Mouse (Mus musculus) neural tube, embryonic 14.5 days (tissue): ENCODE measurements around the gene Lmnb2. TPM values are rescaled to one million over a fixed set of nuclear protein-coding genes. Genes with fewer than 3 reads are reported as not detected.

Experiments
- polyA plus RNA-seq: library from polyadenylated mRNA; unstranded; fragments of >200 nt; fragmentation: Nextera tagmentation; extraction: Ambion mirVana; gene quantifications from 2 replicates; pipeline ENCODE4 v1.2.1, GENCODE M21; 2014

The Lmnb2 gene
- polyA plus RNA-seq, 1 experiment from 2014 or later: 10.8 TPM

Other genes starting within 250 kb of the Lmnb2 start
- 43.1 and 57.3 TPM in 2 replicates for gene Mknk2, start 240.1 kb downstream of the Lmnb2 start, polyA plus RNA-seq
- gene Mob3a, start 216.3 kb downstream of the Lmnb2 start, polyA plus RNA-seq: 42.0 and 48.6 TPM in 2 replicates
- gene Izumo4, start 216.1 kb downstream of the Lmnb2 start, polyA plus RNA-seq: 24.9 and 29.5 TPM in 2 replicates
- 109 and 125 TPM in 2 replicates for gene Ap3d1, start 176.0 kb downstream of the Lmnb2 start, polyA plus RNA-seq
- 23.6 and 27.3 TPM in 2 replicates for gene Dot1l, start 163.0 kb downstream of the Lmnb2 start, polyA plus RNA-seq
- 63.3 and 66.8 TPM in 2 replicates for gene Sf3a2, start 120.0 kb downstream of the Lmnb2 start, polyA plus RNA-seq
- gene Plekhj1, start 119.6 kb downstream of the Lmnb2 start, polyA plus RNA-seq: 126 and 127 TPM in 2 replicates
- 0.15 and 0.16 TPM in 2 replicates for gene Amh, start 113.0 kb downstream of the Lmnb2 start, polyA plus RNA-seq
- 0.74 and 0.86 TPM in 2 replicates for gene Jsrp1, start 104.7 kb downstream of the Lmnb2 start, polyA plus RNA-seq
- 1,177 and 1,236 TPM in 2 replicates for gene Oaz1, start 91.6 kb downstream of the Lmnb2 start, polyA plus RNA-seq
- gene Lingo3, start 74.2 kb downstream of the Lmnb2 start, polyA plus RNA-seq: 8.1 and 12.0 TPM in 2 replicates
- 220 and 260 TPM in 2 replicates for gene Lsm7, start 63.0 kb downstream of the Lmnb2 start, polyA plus RNA-seq
- 60.3 and 61.5 TPM in 2 replicates for gene Sppl2b, start 63.0 kb downstream of the Lmnb2 start, polyA plus RNA-seq
- gene Tmprss9, start 46.4 kb downstream of the Lmnb2 start, polyA plus RNA-seq: 0.12 and 0.13 TPM in 2 replicates
- gene Timm13, start 17.3 kb downstream of the Lmnb2 start, polyA plus RNA-seq: 337 and 352 TPM in 2 replicates
- gene Gadd45b, start 11.8 kb upstream of the Lmnb2 start, polyA plus RNA-seq: 7.4 and 7.6 TPM in 2 replicates
- gene Gng7, start 96.7 kb upstream of the Lmnb2 start, polyA plus RNA-seq: 20.3 and 22.7 TPM in 2 replicates
- gene Diras1, start 107.4 kb upstream of the Lmnb2 start, polyA plus RNA-seq: 24.0 and 28.8 TPM in 2 replicates
- 26.7 and 34.6 TPM in 2 replicates for gene Slc39a3, start 119.2 kb upstream of the Lmnb2 start, polyA plus RNA-seq
- 264 and 279 TPM in 2 replicates for gene Sgta, start 141.9 kb upstream of the Lmnb2 start, polyA plus RNA-seq
- gene Thop1, start 151.8 kb upstream of the Lmnb2 start, polyA plus RNA-seq: 33.3 and 36.8 TPM in 2 replicates
- gene Creb3l3, start 180.6 kb upstream of the Lmnb2 start, polyA plus RNA-seq: 0.15 and 0.61 TPM in 2 replicates
- 219 and 228 TPM in 2 replicates for gene Map2k2, start 187.7 kb upstream of the Lmnb2 start, polyA plus RNA-seq
- 11.0 and 12.6 TPM in 2 replicates for gene Zbtb7a, start 217.0 kb upstream of the Lmnb2 start, polyA plus RNA-seq
- gene Pias4, start 249.7 kb upstream of the Lmnb2 start, polyA plus RNA-seq: 48.4 and 51.4 TPM in 2 replicates